8 mouse cellular contexts compared by ENCODE assay signal in genomic region chr4:106955729-106956712, GRCm38 (mm10). TPM values are rescaled to one million over a fixed set of nuclear protein-coding genes. Genes with fewer than 3 reads are reported as not detected.
DNase-seq lines count a peak whose midpoint lies in the region; ATAC-seq lines count a peak whose summit lies in the region.

No protein-coding gene starts in this region.

- peak; percentile 45 for DNase-seq in thymus, postnatal 0 days (ENCODE audit: low spot score)
- DNase-seq in thymus, postnatal 10 days (ENCODE audit: low spot score in 2 of 2) = no peak
- DNase-seq in embryonic facial prominence, embryonic 14.5 days (ENCODE audit: low spot score) = peak; percentile 56
- DNase-seq in heart, postnatal 25 days (ENCODE audit: low spot score) = peak; percentile 39
- peak; percentile 37 to 53 for DNase-seq in left cerebral cortex, postnatal 10 days (ENCODE audit: extremely low spot score in 1 of 2, low spot score in 2 of 2)
- no peak for DNase-seq in midbrain, embryonic 10.5 days (ENCODE audit: low spot score)
- DNase-seq in thymus, postnatal 14 days = peak; percentile 46
- no peak for DNase-seq in urinary bladder, postnatal 10 days (ENCODE audit: low spot score)

- H3K9me3 ChIP-seq in embryonic facial prominence, embryonic 14.5 days (ENCODE audit: control insufficient read depth, low read length) = no peaks in the 10 kb centered on the region
- H3K9me3 ChIP-seq in midbrain, embryonic 10.5 days (replicated peaks) = no peaks in the 10 kb centered on the region

- no peak overlapping the region for H3K4me2 ChIP-seq in embryonic facial prominence, embryonic 14.5 days (ENCODE audit: low read depth, low read length)

- no peaks in the 10 kb centered on the region for H3K27me3 ChIP-seq in embryonic facial prominence, embryonic 14.5 days (replicated peaks; ENCODE audit: control insufficient read depth, insufficient read depth, low read length)
- no peaks in the 10 kb centered on the region for H3K27me3 ChIP-seq in midbrain, embryonic 10.5 days (ENCODE audit: low read depth, poor library complexity, severe bottlenecking)

- H3K9ac ChIP-seq in embryonic facial prominence, embryonic 14.5 days (ENCODE audit: low read depth, low read length) = no peak overlapping the region

- intact Hi-C loops in heart, postnatal 25 days (cut with DNase I) = no loop called here
- intact Hi-C loops in left cerebral cortex, postnatal 10 days (cut with DNase I) = no loop called here

- peak overlapping the region; percentile 8; the same call in 1 of the 2 replicates for H3K27ac ChIP-seq in embryonic facial prominence, embryonic 14.5 days (replicated peaks; ENCODE audit: low read depth, low read length)
- peak overlapping the region; percentile 70 for H3K27ac ChIP-seq in midbrain, embryonic 10.5 days (replicated peaks)

- H3K4me3 ChIP-seq in embryonic facial prominence, embryonic 14.5 days (ENCODE audit: low read depth, low read length) = no peak overlapping the region
- H3K4me3 ChIP-seq in midbrain, embryonic 10.5 days = peak overlapping the region; percentile 12; the same call in 1 of the 2 replicates

- peak; percentile 38; the same call in 1 of the 2 replicates for ATAC-seq in embryonic facial prominence, embryonic 14.5 days (ENCODE audit: low read depth)

- H3K36me3 ChIP-seq in embryonic facial prominence, embryonic 14.5 days (ENCODE audit: control insufficient read depth, insufficient read depth, low read length) = peaks cover 11% of the 10 kb centered on the region; the same call in 1 of the 2 replicates
- H3K36me3 ChIP-seq in midbrain, embryonic 10.5 days = peaks cover 37% of the 10 kb centered on the region

- 59% methylated on average over 19 of the region's 19 CpGs for WGBS in embryonic facial prominence, embryonic 14.5 days
- WGBS in midbrain, embryonic 10.5 days = 51% methylated on average over 19 of the region's 19 CpGs

- H3K4me1 ChIP-seq in embryonic facial prominence, embryonic 14.5 days (ENCODE audit: control insufficient read depth, insufficient read depth, low read length) = peaks cover 9% of the 10 kb centered on the region
- peaks cover 87% of the 10 kb centered on the region for H3K4me1 ChIP-seq in midbrain, embryonic 10.5 days

RNA-seq across cellular contexts. Expression of gene Ssbp3, which starts 45.5 kb away (rescaled TPM):
- 93.6 and 106 TPM in 2 replicates for polyA plus RNA-seq in thymus, postnatal 0 days (2015; fragmentation: Nextera tagmentation; extraction: Ambion mirVana)
- polyA plus RNA-seq in embryonic facial prominence, embryonic 14.5 days (2014; fragmentation: Nextera tagmentation; extraction: Ambion mirVana) = 72.9 and 88.2 TPM in 2 replicates
- total RNA-seq in heart, postnatal 25 days (2021) = 10 to 100 TPM; 41.6 to 45.0 TPM
- total RNA-seq in left cerebral cortex, postnatal 10 days (2021) = 100 to 1,000 TPM; 114 to 119 TPM
- 119 and 136 TPM in 2 replicates for polyA plus RNA-seq in midbrain, embryonic 10.5 days (2016; fragmentation: Nextera tagmentation; extraction: Ambion mirVana)

Comparison
In these comparisons a context has a peak if more than half of its experiments do, and no peak if none do; other contexts are left out.
1. DNase-seq: peak in thymus, postnatal 0 days (single experiment), embryonic facial prominence, embryonic 14.5 days (single experiment), heart, postnatal 25 days (single experiment), left cerebral cortex, postnatal 10 days (2 of 2) and thymus, postnatal 14 days (single experiment); none in thymus, postnatal 10 days (0 of 2), midbrain, embryonic 10.5 days (single experiment) and urinary bladder, postnatal 10 days (single experiment).